Mouse (Mus musculus) urinary bladder, adult 18-20 months (tissue): ENCODE measurements around the gene Lsm11.
A peak's percentile ranks its signal among the peaks of the same experiment; 100 is the strongest.

ENCODE experiments used
- DNase-seq, 2 experiments: peaks; one replicate each; pipeline ENCODE4 v3.0.0; 2022; ENCODE audit warnings: low spot score in 2 of 2, mixed read lengths in 2 of 2

The Lsm11 gene

GRCm38 (mm10) chr11:45944643-45945156 lies at the start of gene Lsm11:
Lsm11 (minus strand) TSS chr11:45944935.
- peak; percentile 94 to 99 for DNase-seq

GRCm38 (mm10) chr11:45992087-45992486 lies 47.4 kb upstream of the Lsm11 start:
- DNase-seq = no peak

GRCm38 (mm10) chr11:45991604-45992003 lies 46.9 kb upstream of the Lsm11 start:
- DNase-seq = peak in 1 of 2 experiments; percentile 18

- DNase-seq = no peak
Observed at GRCm38 (mm10) chr11:45980893-45981253, 36.1 kb upstream of the Lsm11 start.

GRCm38 (mm10) chr11:45979946-45980892 lies 35.5 kb upstream of the Lsm11 start, which contains the start of gene Sox30:
Sox30 (plus strand) TSS chr11:45980310.
- DNase-seq = peak; percentile 31 to 50

- no peak for DNase-seq
Observed at GRCm38 (mm10) chr11:45976061-45976460, 31.3 kb upstream of the Lsm11 start.

GRCm38 (mm10) chr11:45974466-45974865 lies 29.7 kb upstream of the Lsm11 start:
- DNase-seq = no peak

- no peak for DNase-seq
Observed at GRCm38 (mm10) chr11:45973635-45974034, 28.9 kb upstream of the Lsm11 start.

GRCm38 (mm10) chr11:45968466-45968865 lies 23.7 kb upstream of the Lsm11 start:
- no peak for DNase-seq

- no peak for DNase-seq
Observed at GRCm38 (mm10) chr11:45966896-45967295, 22.2 kb upstream of the Lsm11 start.

- no peak for DNase-seq
Observed at GRCm38 (mm10) chr11:45960003-45960402, 15.3 kb upstream of the Lsm11 start.

GRCm38 (mm10) chr11:45959598-45959997 lies 14.9 kb upstream of the Lsm11 start:
- DNase-seq = no peak

GRCm38 (mm10) chr11:45955127-45955627 lies 10.4 kb upstream of the Lsm11 start, which contains the start of gene Thg1l:
Thg1l (minus strand) TSS chr11:45955494.
- DNase-seq = peak; percentile 85 to 88

GRCm38 (mm10) chr11:45947491-45947890 lies 2.8 kb upstream of the Lsm11 start:
- DNase-seq = no peak

GRCm38 (mm10) chr11:45946796-45947195 lies 2.1 kb upstream of the Lsm11 start:
- no peak for DNase-seq

GRCm38 (mm10) chr11:45943891-45944642 lies 668 bp downstream of the Lsm11 start:
- peak in 1 of 2 experiments; percentile 19 for DNase-seq

- DNase-seq = no peak
Observed at GRCm38 (mm10) chr11:45943108-45943705, 1.5 kb downstream of the Lsm11 start.

GRCm38 (mm10) chr11:45942281-45942680 lies 2.5 kb downstream of the Lsm11 start:
- DNase-seq = no peak

- no peak for DNase-seq
Observed at GRCm38 (mm10) chr11:45938917-45939316, 5.8 kb downstream of the Lsm11 start.

GRCm38 (mm10) chr11:45937478-45937877 lies 7.3 kb downstream of the Lsm11 start:
- DNase-seq = no peak

GRCm38 (mm10) chr11:45932771-45933170 lies 12.0 kb downstream of the Lsm11 start:
- DNase-seq = no peak

GRCm38 (mm10) chr11:45929541-45929940 lies 15.2 kb downstream of the Lsm11 start:
- no peak for DNase-seq
